Mouse (Mus musculus) CD8-positive naive resting alpha-beta T cell, adult 2 months (primary cell): Measurements from ENCODE around the gene Itm2a.

ENCODE experiments used
- DNase-seq, 2 experiments: peaks; one replicate each; pipeline ENCODE4 v3.0.0; 2022; ENCODE audit warnings: low read depth in 2 of 2, low spot score in 2 of 2

Itm2a gene

DNA sequence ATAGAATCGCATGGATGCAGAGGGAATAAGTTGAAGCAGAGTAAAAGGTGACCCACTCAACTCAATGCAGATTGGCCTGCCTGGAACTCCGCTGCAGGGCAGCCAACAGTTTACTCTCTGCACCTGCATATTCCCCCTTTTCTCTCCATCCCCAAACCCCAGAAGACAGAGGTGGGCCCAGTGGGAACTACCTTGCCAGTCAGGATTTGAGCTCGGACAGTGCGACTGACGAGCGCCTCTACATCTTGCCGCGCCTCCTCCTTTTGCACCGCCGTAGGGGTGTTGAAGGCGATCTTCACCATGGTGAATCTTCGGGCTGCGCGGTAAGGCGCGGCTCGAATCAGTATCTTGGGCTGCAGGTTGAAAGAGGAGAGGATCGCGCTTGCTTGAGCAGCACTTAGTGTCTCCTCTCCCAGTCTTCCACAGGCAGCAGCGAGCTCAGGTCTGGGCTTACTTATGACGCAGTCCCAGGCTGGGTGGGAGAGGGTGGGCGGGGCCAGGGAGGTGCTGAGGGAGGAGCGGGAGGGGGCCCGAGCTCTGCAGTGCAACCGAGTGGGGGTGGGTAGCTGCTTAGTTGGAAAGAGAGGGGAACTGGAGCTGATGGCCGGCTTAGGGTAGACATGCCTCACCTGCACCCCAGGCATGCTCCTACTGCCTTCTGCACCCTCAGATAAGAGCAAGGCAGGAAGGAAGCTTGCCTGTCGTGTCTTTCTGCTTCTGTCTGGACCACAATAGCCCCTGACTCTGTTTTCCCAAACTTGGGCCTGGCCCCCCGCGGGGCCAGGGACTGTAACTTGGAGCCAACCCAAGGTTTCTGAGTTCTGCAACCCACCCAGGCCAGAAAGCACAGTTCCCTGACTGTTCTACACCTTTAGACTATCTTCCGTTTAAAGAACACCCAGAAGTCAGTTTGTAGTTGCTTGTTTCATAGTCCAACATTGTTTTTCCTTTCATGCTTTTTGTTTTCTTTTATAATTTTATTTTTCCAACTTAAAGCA, at the start of gene Itm2a:
TSS of gene Itm2a (minus strand) at position 462 of the 998 bp plus-strand sequence.
- peak in 1 of 2 experiments; percentile 8 for DNase-seq

DNA sequence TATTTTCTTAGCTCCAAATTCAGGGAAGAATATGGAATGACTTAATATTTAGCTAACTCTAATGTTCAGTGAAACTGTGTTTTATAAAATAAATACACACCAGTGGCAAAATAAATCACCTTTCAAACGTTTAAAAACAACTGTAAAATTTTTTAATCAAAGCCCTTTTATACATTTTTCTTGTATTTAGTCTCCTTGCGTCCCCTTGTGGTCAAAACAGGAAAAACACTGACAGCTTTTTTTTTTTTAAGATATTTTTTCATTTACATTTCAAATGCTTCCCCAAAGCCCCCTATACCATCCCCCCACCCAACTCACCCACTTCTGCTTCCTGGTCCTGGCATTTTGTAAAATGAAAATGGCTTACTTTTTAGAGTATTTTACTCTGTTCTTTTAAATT, 32.7 kb upstream of the Itm2a start:
- DNase-seq, result no peak

DNA sequence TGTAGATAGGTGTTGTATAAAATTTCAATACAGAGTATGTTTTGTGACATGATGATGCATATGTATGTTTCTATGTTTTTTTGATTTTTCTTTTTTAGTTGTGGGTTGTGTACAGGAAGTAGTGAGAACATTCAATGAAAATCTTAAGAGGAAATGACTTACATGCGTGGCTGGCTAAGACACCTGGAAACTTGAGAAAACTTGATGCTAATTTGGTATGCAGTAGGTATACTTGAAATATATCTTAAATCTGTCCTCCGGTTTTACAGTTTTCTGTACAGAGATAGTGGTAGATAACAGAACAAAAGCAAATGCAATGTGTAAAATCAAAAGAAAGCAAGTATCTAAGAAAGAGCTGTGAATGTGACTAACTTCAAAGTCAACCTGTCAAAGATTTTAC, 18.1 kb upstream of the Itm2a start:
- DNase-seq, result no peak

DNA sequence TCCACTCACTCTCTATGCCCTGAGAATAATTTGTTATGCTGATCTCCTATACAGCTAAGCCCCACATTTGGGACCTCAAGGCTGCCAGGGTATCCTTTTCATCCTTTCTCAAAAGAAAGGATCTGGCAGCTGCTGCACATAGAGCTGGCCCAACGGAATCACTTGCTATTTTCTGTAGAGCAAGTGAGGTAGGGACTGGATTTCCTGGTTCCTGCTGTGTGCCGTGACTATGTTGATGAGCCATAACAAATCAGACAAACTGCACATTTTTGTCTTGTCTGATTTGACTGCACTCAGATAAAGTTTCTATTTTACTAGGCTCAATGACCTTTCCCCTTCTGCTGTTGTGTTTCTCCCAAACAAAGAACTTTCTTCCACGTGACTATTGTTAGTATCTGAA, 14.2 kb upstream of the Itm2a start:
- DNase-seq, result no peak

DNA sequence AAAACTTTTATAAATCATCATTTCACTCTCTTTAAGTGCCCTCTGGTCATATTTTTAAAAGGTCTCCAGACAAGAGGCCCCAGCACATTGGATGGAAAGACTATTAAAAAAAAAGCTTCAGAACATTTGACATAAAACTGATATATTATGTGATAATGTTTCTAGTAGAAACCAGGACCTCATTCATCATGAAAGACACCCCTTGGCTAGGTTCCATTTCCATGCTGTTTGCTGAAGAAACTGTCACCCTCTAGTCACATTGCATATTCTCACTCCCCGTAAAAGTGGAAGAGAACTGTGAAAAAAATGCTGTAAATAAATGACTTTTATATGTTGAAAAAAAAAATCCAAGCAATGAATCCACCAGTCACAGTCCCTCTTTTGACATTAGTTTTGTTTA, 12.8 kb upstream of the Itm2a start:
- DNase-seq, result no peak

DNA sequence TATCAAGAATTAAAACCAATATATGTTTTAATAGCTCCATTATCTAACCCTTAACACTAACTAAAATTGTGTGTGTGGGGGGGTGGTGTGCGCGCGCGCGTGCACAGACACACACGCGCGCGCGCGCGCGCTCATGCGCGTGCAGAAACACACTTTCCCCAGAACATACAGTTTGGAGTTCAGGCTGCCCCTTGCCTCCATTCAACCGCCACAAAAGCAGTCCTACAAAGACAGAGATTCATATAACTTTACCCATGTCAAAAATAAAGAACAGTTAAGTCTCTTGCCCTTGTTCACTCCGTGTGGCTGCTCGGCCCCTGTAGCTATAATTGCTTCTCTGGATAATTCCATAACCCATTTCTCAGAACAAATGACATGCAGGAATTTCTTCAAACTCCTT, 695 bp downstream of the Itm2a start:
- no peak for DNase-seq

DNA sequence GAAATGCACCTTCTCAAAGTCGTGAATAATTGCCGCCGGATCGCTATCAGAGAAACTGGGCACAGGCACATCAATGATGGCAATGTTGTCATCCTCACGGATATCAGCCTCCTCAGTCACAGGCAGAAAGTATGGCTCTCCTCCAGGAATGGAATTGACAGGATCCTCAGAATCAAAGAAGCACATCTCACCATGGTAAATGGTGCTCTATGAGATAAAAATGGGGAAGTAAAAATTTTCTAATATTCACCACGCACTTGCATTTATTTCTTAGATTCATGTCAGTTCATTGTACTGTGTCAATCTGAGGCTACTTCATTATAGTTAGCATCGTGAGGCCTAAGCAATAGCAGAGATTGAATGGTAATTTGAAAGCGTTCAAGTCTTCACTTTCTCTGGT, 4.1 kb downstream of the Itm2a start:
- DNase-seq, result no peak

DNA sequence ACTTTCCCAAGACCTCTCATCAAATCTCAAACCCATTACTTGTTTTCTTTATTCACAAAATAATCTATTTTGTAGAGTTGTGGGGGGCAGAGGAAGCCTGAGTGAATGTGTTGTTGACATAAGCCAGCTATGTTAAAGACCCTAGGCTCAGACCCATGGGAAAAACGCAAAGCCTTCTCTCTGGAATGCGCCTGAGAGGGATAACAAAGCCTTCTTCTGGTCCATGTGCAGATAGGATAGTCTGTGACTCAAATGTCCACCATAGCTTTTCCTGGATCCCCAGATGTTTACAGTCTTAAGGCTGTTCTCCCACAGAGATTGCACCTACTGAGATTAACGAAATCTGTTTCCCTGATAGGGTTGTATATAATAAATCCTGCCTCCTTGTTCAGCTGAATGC, 9.9 kb downstream of the Itm2a start:
- DNase-seq, result no peak

DNA sequence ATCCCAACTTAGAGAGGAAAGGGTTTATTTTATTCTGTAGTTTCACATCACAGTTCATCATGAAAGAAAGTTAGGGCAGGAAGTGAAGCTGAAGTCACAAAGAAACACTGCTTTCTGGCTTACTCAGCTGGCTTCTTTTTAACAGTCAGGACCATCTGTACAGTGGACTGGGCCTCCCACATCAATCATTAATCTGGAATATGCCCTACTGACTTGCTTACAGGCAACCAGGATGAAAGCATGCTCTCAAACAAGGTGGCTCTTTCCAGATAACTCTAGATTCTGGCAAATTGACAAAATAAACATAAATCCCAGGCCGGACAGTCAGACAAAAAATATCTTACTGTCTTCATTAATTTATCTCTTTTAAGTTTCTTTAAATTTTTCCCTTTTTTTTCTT, 27.8 kb downstream of the Itm2a start:
- no peak for DNase-seq
